Mouse (Mus musculus): Measurements from ENCODE around the gene Stmn3.

DNA sequence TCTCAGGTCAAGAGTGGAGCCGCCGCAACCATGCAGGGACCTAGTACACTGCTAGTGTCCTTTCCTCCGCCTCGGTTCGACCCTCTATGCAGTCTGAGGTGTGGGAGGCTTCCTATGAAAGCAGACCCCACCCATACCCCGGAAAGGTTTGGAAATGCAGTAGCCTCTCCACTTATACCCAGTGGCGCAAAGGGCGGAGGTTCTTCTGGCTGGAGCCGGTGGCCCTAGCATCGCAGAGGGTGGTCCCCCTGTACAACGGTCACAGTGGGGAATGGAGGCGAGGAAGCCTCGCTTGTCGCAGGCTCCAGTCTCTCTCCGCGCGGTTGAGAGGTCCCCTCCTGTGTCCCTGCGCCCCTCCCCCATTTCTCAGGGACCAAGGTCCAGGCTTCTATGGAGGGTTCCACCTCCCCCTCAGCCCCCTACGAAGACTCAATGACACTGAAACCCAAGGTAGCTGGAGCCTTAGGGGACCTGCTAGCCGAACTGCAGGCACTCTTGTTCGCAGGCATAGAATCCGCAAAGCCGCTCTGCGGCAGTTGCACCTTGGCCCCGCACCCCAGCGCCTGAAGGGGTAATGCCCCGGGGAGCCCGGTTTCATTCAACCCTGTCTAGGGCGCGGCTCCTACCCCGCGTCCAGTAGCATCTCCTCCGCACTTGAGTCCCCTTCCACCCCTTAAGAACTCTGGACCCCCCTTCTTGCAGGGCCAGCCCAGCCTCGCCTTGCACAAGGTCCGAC lies 788 bp downstream of the Stmn3 start:
- TF ChIP-seq POLR2A (IDR thresholded peaks at IDR 0.05; ENCODE audit: low read depth, low read length) (no peak), CTCF (conservative IDR thresholded peaks at IDR 0.05; ENCODE audit: insufficient read depth, insufficient read length, low read depth, low read length) (no peak)

Data from kidney, adult 2 months (tissue).